Mouse (Mus musculus): ENCODE data around the gene Urod. TPM values are rescaled to one million over a fixed set of nuclear protein-coding genes. Genes with fewer than 3 reads are reported as not detected.
A peak's percentile ranks its signal among the peaks of the same experiment; 100 is the strongest.

The Urod gene
- polyA plus RNA-seq, 1 experiment from 2014 or later = 110 TPM

DNA sequence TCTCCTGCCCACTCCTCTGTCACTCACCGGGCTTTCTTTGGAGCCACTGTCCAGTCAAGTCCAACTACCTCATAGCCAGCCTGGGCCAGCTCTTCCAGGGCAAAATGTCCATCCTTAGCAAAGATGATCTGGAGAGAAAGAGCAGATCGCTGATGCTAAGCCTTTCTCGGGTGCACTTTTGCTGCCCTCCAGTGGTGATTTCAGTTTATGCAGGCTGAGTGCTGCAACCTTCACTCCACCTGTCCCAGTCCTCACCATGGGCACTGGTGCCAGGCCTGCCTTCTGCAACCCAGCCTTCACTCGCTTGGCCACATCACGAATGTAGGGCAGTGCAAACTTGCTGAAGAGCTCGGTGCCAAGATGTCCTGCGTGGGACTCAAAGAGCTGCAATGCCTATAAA lies 2.8 kb downstream of the Urod start:
- ATAC-seq (ENCODE audit: insufficient number of reproducible peaks, insufficient read depth, low FRiP score, low TSS enrichment, low read depth) = no peak
- no peak overlapping the region for H3K27ac ChIP-seq
- 16% methylated on average over 7 of the region's 7 CpGs for WGBS
- H3K27me3 ChIP-seq = peaks cover 3% of the 10 kb centered on the region; the same call in 1 of the 2 replicates
- no peak overlapping the region for H3K9ac ChIP-seq (replicated peaks)
- H3K36me3 ChIP-seq = peaks cover 28% of the 10 kb centered on the region
- H3K4me2 ChIP-seq = no peak overlapping the region
- H3K4me3 ChIP-seq (replicated peaks) = no peak overlapping the region
- peaks cover 17% of the 10 kb centered on the region for H3K4me1 ChIP-seq (replicated peaks)
- no peaks in the 10 kb centered on the region for H3K9me3 ChIP-seq

GRCm38 (mm10) chr4:116989731-116990130 lies 4.5 kb downstream of the Urod start:
- Histone ChIP-seq H3K4me3 (replicated peaks) (no peak overlapping the region), H3K27ac (no peak overlapping the region), H3K4me1 (replicated peaks) (peaks cover 9% of the 10 kb centered on the region), H3K9me3 (no peaks in the 10 kb centered on the region), H3K9ac (replicated peaks) (no peak overlapping the region), H3K36me3 (peaks cover 28% of the 10 kb centered on the region), H3K27me3 (no peaks in the 10 kb centered on the region), H3K4me2 (no peak overlapping the region)
- 69% methylated on average over 6 of the region's 6 CpGs for WGBS
- no peak for ATAC-seq (ENCODE audit: insufficient number of reproducible peaks, insufficient read depth, low FRiP score, low TSS enrichment, low read depth)

GRCm38 (mm10) chr4:116987122-116987456 lies 7.1 kb downstream of the Urod start:
- 76% methylated on average over 5 of the region's 5 CpGs for WGBS
- H3K27ac ChIP-seq = no peak overlapping the region
- H3K9ac ChIP-seq (replicated peaks) = no peak overlapping the region
- H3K4me2 ChIP-seq = no peak overlapping the region
- no peaks in the 10 kb centered on the region for H3K4me1 ChIP-seq (replicated peaks)
- no peak for ATAC-seq (ENCODE audit: insufficient number of reproducible peaks, insufficient read depth, low FRiP score, low TSS enrichment, low read depth)
- no peaks in the 10 kb centered on the region for H3K9me3 ChIP-seq
- peaks cover 24% of the 10 kb centered on the region for H3K36me3 ChIP-seq
- no peaks in the 10 kb centered on the region for H3K27me3 ChIP-seq
- no peak overlapping the region for H3K4me3 ChIP-seq (replicated peaks)

- H3K27me3 ChIP-seq = no peaks in the 10 kb centered on the region
- no peak overlapping the region for H3K27ac ChIP-seq
- no peaks in the 10 kb centered on the region for H3K4me1 ChIP-seq (replicated peaks)
- no peaks in the 10 kb centered on the region for H3K9me3 ChIP-seq
- no peak overlapping the region for H3K4me3 ChIP-seq (replicated peaks)
- no peak overlapping the region for H3K9ac ChIP-seq (replicated peaks)
- no peak overlapping the region for H3K4me2 ChIP-seq
- WGBS = 69% methylated on average over 17 of the region's 17 CpGs
- H3K36me3 ChIP-seq = peaks cover 24% of the 10 kb centered on the region
- peak; percentile 45; the same call in 1 of the 2 replicates for ATAC-seq (ENCODE audit: insufficient number of reproducible peaks, insufficient read depth, low FRiP score, low TSS enrichment, low read depth)
These were observed 7.7 kb downstream of the Urod start for GRCm38 (mm10) chr4:116986400-116987121.

- 96% methylated on average over 7 of the region's 7 CpGs for WGBS
- Histone ChIP-seq H3K4me3 (replicated peaks) (no peak overlapping the region), H3K4me1 (replicated peaks) (no peaks in the 10 kb centered on the region), H3K27me3 (no peaks in the 10 kb centered on the region), H3K9me3 (no peaks in the 10 kb centered on the region), H3K36me3 (peaks cover 18% of the 10 kb centered on the region), H3K4me2 (no peak overlapping the region), H3K9ac (replicated peaks) (no peak overlapping the region), H3K27ac (no peak overlapping the region)
- ATAC-seq (ENCODE audit: insufficient number of reproducible peaks, insufficient read depth, low FRiP score, low TSS enrichment, low read depth) = no peak
These were observed 8.5 kb downstream of the Urod start for GRCm38 (mm10) chr4:116985681-116986080.

- Histone ChIP-seq H3K4me2 (no peak overlapping the region), H3K4me3 (replicated peaks) (no peak overlapping the region), H3K9me3 (no peaks in the 10 kb centered on the region), H3K4me1 (replicated peaks) (no peaks in the 10 kb centered on the region), H3K36me3 (no peaks in the 10 kb centered on the region), H3K27me3 (no peaks in the 10 kb centered on the region), H3K9ac (replicated peaks) (no peak overlapping the region), H3K27ac (no peak overlapping the region)
- 68% methylated on average over 2 of the region's 2 CpGs for WGBS
- ATAC-seq (ENCODE audit: insufficient number of reproducible peaks, insufficient read depth, low FRiP score, low TSS enrichment, low read depth) = no peak
These were observed 17.7 kb downstream of the Urod start for GRCm38 (mm10) chr4:116976503-116976902.

GRCm38 (mm10) chr4:116954951-116955350 lies 39.3 kb downstream of the Urod start:
- no peaks in the 10 kb centered on the region for H3K36me3 ChIP-seq
- H3K27me3 ChIP-seq = no peaks in the 10 kb centered on the region
- no peak overlapping the region for H3K4me3 ChIP-seq (replicated peaks)
- H3K4me2 ChIP-seq = no peak overlapping the region
- no peaks in the 10 kb centered on the region for H3K9me3 ChIP-seq
- 78% methylated on average over 7 of the region's 7 CpGs for WGBS
- no peaks in the 10 kb centered on the region for H3K4me1 ChIP-seq (replicated peaks)
- no peak overlapping the region for H3K27ac ChIP-seq
- ATAC-seq (ENCODE audit: insufficient number of reproducible peaks, insufficient read depth, low FRiP score, low TSS enrichment, low read depth) = no peak
- no peak overlapping the region for H3K9ac ChIP-seq (replicated peaks)

DNA sequence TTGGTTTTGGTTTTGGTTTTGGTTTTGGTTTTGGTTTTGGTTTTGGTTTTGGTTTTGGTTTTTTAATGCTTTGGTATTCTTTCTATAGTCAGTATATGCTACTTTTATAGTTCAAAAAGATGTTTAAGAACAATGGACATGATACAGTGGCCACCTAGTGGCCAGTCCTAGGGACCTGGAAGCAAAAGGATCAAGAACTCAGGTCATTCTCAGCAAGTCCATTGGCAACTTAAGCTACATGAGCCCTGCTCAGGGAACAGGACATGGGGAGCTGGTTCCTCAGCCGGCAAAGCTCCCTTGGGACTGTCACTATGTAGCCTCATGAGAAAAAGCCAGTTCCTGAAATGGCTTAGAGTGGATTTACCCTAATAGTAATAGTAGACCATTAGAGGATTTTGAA lies 42.6 kb downstream of the Urod start:
- no peaks in the 10 kb centered on the region for H3K4me1 ChIP-seq (replicated peaks)
- H3K9me3 ChIP-seq = no peaks in the 10 kb centered on the region
- H3K36me3 ChIP-seq = no peaks in the 10 kb centered on the region
- no peak overlapping the region for H3K4me3 ChIP-seq (replicated peaks)
- H3K27ac ChIP-seq = no peak overlapping the region
- no peak overlapping the region for H3K9ac ChIP-seq (replicated peaks)
- WGBS = 48% methylated on average over 1 of the region's 1 CpGs
- H3K4me2 ChIP-seq = no peak overlapping the region
- no peaks in the 10 kb centered on the region for H3K27me3 ChIP-seq
- ATAC-seq (ENCODE audit: insufficient number of reproducible peaks, insufficient read depth, low FRiP score, low TSS enrichment, low read depth) = no peak

- WGBS = 62% methylated on average over 5 of the region's 5 CpGs
- no peaks in the 10 kb centered on the region for H3K4me1 ChIP-seq (replicated peaks)
- no peaks in the 10 kb centered on the region for H3K9me3 ChIP-seq
- no peak overlapping the region for H3K27ac ChIP-seq
- no peak overlapping the region for H3K4me3 ChIP-seq (replicated peaks)
- H3K9ac ChIP-seq (replicated peaks) = no peak overlapping the region
- H3K4me2 ChIP-seq = no peak overlapping the region
- no peaks in the 10 kb centered on the region for H3K36me3 ChIP-seq
- H3K27me3 ChIP-seq = no peaks in the 10 kb centered on the region
- ATAC-seq (ENCODE audit: insufficient number of reproducible peaks, insufficient read depth, low FRiP score, low TSS enrichment, low read depth) = no peak
These were observed 50.2 kb downstream of the Urod start for GRCm38 (mm10) chr4:116944055-116944454.

GRCm38 (mm10) chr4:116942695-116943094 lies 51.5 kb downstream of the Urod start:
- no peak overlapping the region for H3K4me3 ChIP-seq (replicated peaks)
- H3K36me3 ChIP-seq = no peaks in the 10 kb centered on the region
- no peak overlapping the region for H3K27ac ChIP-seq
- no peaks in the 10 kb centered on the region for H3K9me3 ChIP-seq
- H3K27me3 ChIP-seq = no peaks in the 10 kb centered on the region
- H3K9ac ChIP-seq (replicated peaks) = no peak overlapping the region
- no peak for ATAC-seq (ENCODE audit: insufficient number of reproducible peaks, insufficient read depth, low FRiP score, low TSS enrichment, low read depth)
- H3K4me2 ChIP-seq = no peak overlapping the region
- 69% methylated on average over 2 of the region's 2 CpGs for WGBS
- H3K4me1 ChIP-seq (replicated peaks) = no peaks in the 10 kb centered on the region

All from limb, embryonic 12.5 days (tissue).